Mouse (Mus musculus): ENCODE data around the gene Fcgr3.
"Not testable (repeated sequence)": the region's sequence is repeated elsewhere in the genome, so short reads cannot be mapped to it uniquely, and the experiment has no call there.

The Fcgr3 gene

DNA sequence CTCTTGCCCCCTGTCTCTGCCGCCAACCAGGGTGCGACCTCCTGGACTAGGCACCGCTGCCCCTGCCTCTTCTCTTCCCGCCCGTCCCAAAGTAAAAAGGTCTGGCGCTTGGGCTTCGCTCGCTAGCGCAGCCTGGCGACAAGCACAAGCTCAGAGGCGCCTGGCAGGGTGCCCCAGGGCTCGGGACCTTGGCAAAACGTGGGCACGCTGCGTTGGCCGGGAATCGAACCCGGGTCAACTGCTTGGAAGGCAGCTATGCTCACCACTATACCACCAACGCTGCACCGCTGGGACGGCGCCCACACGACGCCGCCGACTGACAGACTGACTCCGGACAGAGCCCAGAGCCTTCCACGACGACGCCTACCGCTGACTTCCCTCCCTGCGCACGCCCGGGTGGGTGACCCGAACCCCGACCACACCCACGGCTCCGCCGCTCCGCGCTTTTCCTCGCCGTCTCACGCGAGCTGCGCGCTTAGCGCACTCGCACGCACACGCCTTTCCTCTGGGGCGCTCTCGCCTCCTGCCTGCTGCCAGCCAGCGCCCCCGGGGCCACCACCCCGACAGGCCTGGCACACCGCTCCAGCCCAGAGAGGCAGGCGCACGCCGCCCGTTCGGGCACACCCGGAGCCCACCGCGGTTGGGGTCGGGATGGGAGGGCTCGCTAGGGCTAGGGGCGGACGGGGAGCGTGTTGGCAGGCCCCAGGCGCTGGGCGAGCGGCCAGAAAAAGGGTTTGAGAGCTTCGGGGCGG is at the start of gene Fcgr3:
Fcgr3 (minus strand) TSS at position 445 of the 752 bp plus-strand sequence.
- in situ Hi-C loops (cut with MboI; ENCODE audit: unreplicated experiment in 2 of 2): not testable (repeated sequence)

- in situ Hi-C loops (cut with MboI; ENCODE audit: unreplicated experiment in 2 of 2): loop anchor here (5.0 to 25.0 kb wide), 3 partner anchors 217 to 381 kb away; no protein-coding TSS in a partner anchor
These were observed 49.2 kb upstream of the Fcgr3 start, which contains the start of gene Cfap126 for GRCm38 (mm10) chr1:171113873-171114299. Cfap126 (plus strand) TSS chr1:171113918.

DNA sequence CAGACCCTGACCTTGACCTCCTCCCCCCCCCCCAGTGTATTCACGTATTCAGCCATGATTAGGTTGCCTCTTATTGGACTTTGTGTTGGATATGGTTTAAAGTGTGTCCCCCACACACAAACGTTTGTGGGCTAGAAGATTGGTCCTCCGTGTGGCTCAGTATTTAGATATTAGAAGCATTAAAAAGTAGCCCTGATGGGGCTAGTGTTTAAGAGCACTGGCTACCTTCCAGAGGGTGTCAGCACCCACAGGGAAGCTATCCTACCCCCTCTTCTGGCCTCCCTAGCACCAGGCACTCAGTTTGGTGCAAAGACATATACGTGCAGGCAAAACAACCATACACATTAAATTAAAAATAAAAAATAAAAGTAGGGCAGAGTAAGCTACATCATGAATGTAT is 48.3 kb upstream of the Fcgr3 start:
- in situ Hi-C loops (cut with MboI; ENCODE audit: unreplicated experiment in 2 of 2): loop anchor here (5.0 to 25.0 kb wide), 3 partner anchors 216 to 382 kb away; no protein-coding TSS in a partner anchor

GRCm38 (mm10) chr1:171111781-171112575 is 47.2 kb upstream of the Fcgr3 start:
- in situ Hi-C loops (cut with MboI; ENCODE audit: unreplicated experiment in 2 of 2): loop anchor here (5.0 to 25.0 kb wide), 3 partner anchors 215 to 383 kb away; no protein-coding TSS in a partner anchor

GRCm38 (mm10) chr1:171111020-171111780 is 46.5 kb upstream of the Fcgr3 start:
- in situ Hi-C loops (cut with MboI; ENCODE audit: unreplicated experiment in 2 of 2): loop anchor here (5.0 to 25.0 kb wide), 3 partner anchors 214 to 384 kb away; no protein-coding TSS in a partner anchor

- in situ Hi-C loops (cut with MboI; ENCODE audit: unreplicated experiment in 2 of 2): loop anchor here (5.0 to 25.0 kb wide), 3 partner anchors 213 to 384 kb away; no protein-coding TSS in a partner anchor
These were observed 45.9 kb upstream of the Fcgr3 start for GRCm38 (mm10) chr1:171110659-171111019.

- in situ Hi-C loops (cut with MboI; ENCODE audit: unreplicated experiment in 2 of 2): loop anchor here (5.0 to 25.0 kb wide), 3 partner anchors 212 to 385 kb away; no protein-coding TSS in a partner anchor
These were observed 44.9 kb upstream of the Fcgr3 start for GRCm38 (mm10) chr1:171109620-171110019.

DNA sequence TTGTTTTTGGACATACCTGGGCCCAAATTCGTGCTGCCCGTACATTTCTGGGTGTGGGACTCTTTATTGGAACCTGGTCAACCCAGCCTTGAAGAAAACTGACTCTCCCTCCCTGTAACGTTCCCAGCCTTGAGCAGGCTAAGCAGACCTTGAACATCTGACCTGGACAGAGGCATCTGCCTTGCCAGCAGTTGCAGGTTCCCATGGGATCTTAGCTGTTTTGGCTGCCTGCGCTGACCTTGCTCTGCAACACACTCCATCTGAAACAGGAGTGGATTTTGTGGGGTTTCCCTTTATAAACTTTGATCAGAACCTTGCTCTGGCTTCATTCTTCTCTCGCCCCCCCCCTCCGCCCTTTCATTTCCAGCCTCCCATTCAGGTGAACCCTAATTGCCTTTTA is 40.5 kb upstream of the Fcgr3 start:
- in situ Hi-C loops (cut with MboI; ENCODE audit: unreplicated experiment in 2 of 2): loop anchor here in 1 of 2 experiments (25.0 kb wide), 1 partner anchor 382 kb away; no protein-coding TSS in a partner anchor

- in situ Hi-C loops (cut with MboI; ENCODE audit: unreplicated experiment in 2 of 2): loop anchor here (5.0 to 25.0 kb wide), 3 partner anchors 61 to 384 kb away; no protein-coding TSS in a partner anchor
These were observed 38.6 kb upstream of the Fcgr3 start for GRCm38 (mm10) chr1:171103179-171103840.

DNA sequence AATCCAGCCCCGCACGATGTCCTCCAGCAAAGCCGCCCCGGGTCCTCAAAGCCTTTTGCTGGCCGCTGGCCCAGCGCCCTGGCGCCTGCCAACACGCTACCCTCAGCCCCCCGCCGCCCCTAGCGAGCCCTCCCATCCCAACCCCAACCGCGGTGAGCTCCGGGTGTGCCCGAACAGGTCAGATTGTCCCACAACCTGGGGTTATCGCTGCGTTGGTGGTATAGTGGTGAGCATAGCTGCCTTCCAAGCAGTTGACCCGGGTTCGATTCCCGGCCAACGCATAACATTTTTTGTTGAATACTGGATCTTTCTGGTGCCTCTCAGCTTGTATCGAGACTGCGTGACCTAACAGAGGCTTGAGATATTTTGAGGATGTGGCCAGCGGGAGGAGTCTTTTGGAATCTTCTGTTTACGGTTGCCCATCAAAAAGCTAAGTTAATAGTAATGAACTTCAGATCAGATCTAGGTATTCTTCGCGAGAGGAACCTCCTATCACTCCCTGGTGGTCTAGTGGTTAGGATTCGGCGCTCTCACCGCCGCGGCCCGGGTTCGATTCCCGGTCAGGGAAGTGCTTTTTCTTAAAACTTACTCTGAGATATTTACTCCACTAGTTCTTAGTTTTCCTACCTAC is 37.9 kb upstream of the Fcgr3 start:
- in situ Hi-C loops (cut with MboI; ENCODE audit: unreplicated experiment in 2 of 2): loop anchor here (5.0 to 25.0 kb wide), 3 partner anchors 60 to 385 kb away; no protein-coding TSS in a partner anchor

DNA sequence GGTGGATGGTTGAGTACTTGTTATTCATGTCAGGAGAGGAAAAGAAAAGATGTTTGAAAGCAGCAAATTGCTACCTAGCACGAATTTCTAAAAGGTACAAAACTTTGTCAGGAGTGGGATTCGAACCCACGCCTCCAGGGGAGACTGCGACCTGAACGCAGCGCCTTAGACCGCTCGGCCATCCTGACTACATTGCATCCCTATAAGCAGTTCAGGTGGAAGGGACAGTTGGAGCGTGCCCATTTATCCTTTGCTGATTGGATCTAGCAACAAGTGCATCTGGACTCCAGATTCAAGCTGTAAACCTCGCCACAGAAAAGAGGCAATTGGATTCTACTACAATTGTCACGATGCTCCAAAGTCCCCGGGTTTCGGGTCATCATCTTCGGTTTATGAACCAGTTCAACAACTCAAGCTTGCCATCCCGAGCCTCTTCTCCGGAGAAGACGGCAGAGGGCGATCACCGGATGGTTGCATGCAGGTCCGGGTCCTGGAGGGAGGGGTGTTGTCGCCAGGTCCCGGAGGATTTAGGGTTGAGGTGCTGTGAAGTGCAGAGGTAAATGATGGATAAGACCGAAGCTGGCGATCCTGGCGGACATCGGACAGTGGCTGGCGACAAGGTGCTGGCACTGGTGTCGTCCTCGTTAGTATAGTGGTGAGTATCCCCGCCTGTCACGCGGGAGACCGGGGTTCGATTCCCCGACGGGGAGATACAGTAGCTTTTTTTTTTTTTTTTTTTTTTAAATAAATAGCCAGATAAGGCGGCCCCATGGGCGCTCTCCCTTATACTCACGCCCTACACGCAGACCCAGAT is 37.2 kb upstream of the Fcgr3 start:
- in situ Hi-C loops (cut with MboI; ENCODE audit: unreplicated experiment in 2 of 2): loop anchor here (5.0 to 25.0 kb wide), 3 partner anchors 60 to 385 kb away; no protein-coding TSS in a partner anchor

- in situ Hi-C loops (cut with MboI; ENCODE audit: unreplicated experiment in 2 of 2): loop anchor here (5.0 to 25.0 kb wide), 3 partner anchors 59 to 386 kb away; no protein-coding TSS in a partner anchor
These were observed 36.3 kb upstream of the Fcgr3 start for GRCm38 (mm10) chr1:171101033-171101432.

DNA sequence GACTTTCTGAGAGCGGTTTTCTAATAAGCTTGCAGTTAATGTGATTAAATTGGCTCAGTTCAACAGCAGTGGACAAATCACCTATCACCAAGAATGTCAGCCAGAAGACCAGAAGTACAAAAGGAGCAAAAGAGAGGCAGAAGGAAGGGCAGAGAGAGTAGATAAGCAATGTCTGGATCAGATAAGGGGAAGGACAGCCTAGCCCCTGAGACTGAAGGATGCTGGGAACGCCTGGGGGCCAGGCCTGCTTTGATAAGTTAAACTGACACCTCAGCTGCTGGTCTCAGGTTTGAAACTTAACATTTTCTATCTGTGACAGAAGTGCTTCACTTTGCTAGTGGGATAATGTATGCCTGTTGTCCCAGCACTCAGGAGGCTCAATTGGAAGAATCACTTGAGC is 32.9 kb upstream of the Fcgr3 start:
- in situ Hi-C loops (cut with MboI; ENCODE audit: unreplicated experiment in 2 of 2): no loop called here

DNA sequence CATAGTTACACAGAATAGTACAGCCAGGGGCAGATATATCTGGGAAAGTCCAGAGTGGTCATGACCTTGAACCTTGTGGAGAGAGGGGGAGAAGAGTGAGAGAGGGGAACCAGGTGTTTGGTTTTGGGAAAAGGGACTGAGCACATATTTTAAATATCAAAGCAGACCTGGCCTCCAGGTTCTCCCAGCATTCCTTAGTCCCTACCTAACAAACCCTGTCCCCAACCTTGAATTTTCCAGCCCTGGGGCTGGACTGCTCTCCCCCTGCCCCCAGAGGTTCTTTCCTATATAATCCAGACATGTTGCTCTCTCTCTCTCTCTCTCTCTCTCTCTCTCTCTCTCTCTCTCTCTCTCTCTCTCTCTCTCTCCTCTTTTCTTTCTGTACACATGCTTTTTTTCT is 32.4 kb upstream of the Fcgr3 start:
- in situ Hi-C loops (cut with MboI; ENCODE audit: unreplicated experiment in 2 of 2): no loop called here

DNA sequence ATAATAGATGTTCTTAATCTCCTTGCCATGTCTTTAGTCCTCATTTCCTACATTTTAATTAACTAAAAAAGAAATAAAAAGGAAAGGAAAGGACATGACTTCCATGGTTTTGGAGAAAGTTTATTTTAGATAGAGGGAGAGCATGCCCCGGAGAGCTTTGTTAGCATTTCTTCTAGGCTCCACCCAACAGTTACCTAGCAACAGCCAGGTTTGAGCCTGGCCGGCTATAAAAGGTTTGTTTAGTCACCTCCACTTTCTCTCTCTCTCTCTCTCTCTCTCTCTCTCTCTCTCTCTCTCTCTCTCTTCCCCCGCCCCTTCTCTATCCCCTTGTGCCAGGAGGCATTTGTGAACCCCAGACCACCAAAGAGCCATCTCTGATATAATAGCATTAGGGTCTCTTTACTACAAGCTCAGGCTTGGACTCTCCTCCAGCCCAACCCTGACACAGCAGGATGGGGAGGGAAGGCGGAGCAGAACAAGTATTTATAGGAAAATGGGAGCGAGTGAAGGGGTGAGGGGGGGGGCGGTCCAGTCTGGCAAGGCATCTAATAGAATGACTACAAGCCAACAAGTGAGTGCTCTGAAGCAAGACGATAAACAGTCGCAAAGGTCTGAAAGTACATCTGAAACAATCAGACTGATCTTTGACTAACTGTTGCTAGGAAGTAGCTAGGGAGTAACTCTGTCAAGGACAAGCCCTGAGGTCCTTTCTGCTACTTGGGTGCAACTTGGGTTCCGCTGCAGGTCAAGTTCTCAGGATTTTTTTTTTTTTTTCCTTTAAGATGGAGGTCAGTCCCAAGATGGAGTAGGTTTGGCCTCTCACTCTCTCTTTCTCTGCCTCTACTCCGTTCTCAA is 31.6 kb upstream of the Fcgr3 start:
- in situ Hi-C loops (cut with MboI; ENCODE audit: unreplicated experiment in 2 of 2): no loop called here

- in situ Hi-C loops (cut with MboI; ENCODE audit: unreplicated experiment in 2 of 2): no loop called here
These were observed 29.7 kb upstream of the Fcgr3 start for GRCm38 (mm10) chr1:171094424-171094823.

DNA sequence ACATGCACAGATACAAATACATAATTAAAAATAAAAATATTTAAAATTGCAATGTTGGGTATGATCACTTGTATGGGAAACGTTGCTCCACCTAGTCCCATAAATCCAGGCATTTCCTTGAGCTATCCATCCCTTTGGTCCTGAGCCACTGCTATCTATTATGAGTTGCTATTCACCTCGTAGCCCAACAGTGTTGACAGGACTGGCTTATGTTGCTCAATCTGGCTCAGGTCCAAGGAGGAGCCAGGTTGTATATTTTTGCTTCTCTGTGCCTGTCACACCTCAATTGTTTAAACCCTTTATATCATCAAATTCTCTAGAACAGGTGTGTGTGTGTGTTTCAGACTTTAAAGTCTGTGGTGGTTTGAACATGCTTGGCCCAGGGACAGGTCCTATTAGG is 26.0 kb upstream of the Fcgr3 start:
- in situ Hi-C loops (cut with MboI; ENCODE audit: unreplicated experiment in 2 of 2): no loop called here

All from v-Abl transformed pro-B cells (cell line).